Mouse (Mus musculus) kidney, embryonic 14.5 days (tissue): ENCODE results near the gene Gtpbp4. TPM values are rescaled to one million over a fixed set of nuclear protein-coding genes. Genes with fewer than 3 reads are reported as not detected.

Experiments used
- ATAC-seq: fragments of 200-750 bp; cut with Nextera tagmentation; 2 replicates; pipeline ENCODE4 v1.8.0; 2017; ENCODE audit warnings: moderate number of reproducible peaks, mild to moderate bottlenecking, moderate TSS enrichment, moderate library complexity; ENCODE audit not compliant: low FRiP score, low TSS enrichment
- H3K27ac ChIP-seq: fragments of 300-500 bp; sonication (generic); 2 replicates; pipeline ENCODE4 v1.5.1; 2014; ENCODE audit warnings: low read depth, mild to moderate bottlenecking, low read length, moderate library complexity, mixed read lengths
- H3K27me3 ChIP-seq: fragments of 300-500 bp; sonication (generic); 2 replicates; pipeline ENCODE4 v1.6.1; 2014; ENCODE audit warnings: mild to moderate bottlenecking, low read length; ENCODE audit not compliant: control insufficient read depth, insufficient read depth
- H3K36me3 ChIP-seq: fragments of 300-500 bp; sonication (generic); 2 replicates; pipeline ENCODE4 v1.6.1; 2014; ENCODE audit warnings: low read length, mixed read lengths; ENCODE audit not compliant: control insufficient read depth, insufficient read depth
- H3K4me1 ChIP-seq: fragments of 300-500 bp; sonication (generic); 2 replicates; pipeline ENCODE4 v1.6.1; 2014; ENCODE audit warnings: low read length, mixed read lengths; ENCODE audit not compliant: control insufficient read depth, insufficient read depth
- H3K4me2 ChIP-seq: fragments of 300-500 bp; sonication (generic); replicated peaks from 2 replicates; pipeline ENCODE4 v1.6.1; 2014; ENCODE audit warnings: low read depth, mild to moderate bottlenecking, low read length
- H3K4me3 ChIP-seq: fragments of 300-500 bp; sonication (generic); 2 replicates; pipeline ENCODE4 v1.5.1; 2014; ENCODE audit warnings: mild to moderate bottlenecking, low read length
- H3K9ac ChIP-seq: fragments of 300-500 bp; sonication (generic); 2 replicates; pipeline ENCODE4 v1.6.1; 2014; ENCODE audit warnings: low read depth, mild to moderate bottlenecking, low read length, moderate library complexity
- H3K9me3 ChIP-seq: fragments of 300-500 bp; sonication (generic); 2 replicates; pipeline ENCODE4 v1.6.1; 2016; ENCODE audit warnings: low read length; ENCODE audit not compliant: control insufficient read depth
- WGBS: fragments of 180-500 bp; shearing (Covaris S2); extraction: QIAGEN DNeasy Blood & Tissue Kit; methylation state at CpG from one replicate; pipeline ENCODE4 v1.1.7; 2014; 5-methylcytosine and 5-hydroxymethylcytosine counted together
- polyA plus RNA-seq: library from polyadenylated mRNA; unstranded; fragments of >200 nt; fragmentation: Nextera tagmentation; extraction: Ambion mirVana; gene quantifications from 2 replicates; pipeline ENCODE4 v1.2.1, GENCODE M21; 2014

Gene Gtpbp4
- polyA plus RNA-seq, 1 experiment from 2014 or later = 102 TPM

GRCm38 (mm10) chr13:9021556-9021955, 25.7 kb upstream of the Gtpbp4 start:
- H3K4me3 ChIP-seq = no peak overlapping the region
- no peak overlapping the region for H3K9ac ChIP-seq
- H3K27me3 ChIP-seq = no peaks in the 10 kb centered on the region
- H3K36me3 ChIP-seq = no peaks in the 10 kb centered on the region
- no peaks in the 10 kb centered on the region for H3K9me3 ChIP-seq
- no peaks in the 10 kb centered on the region for H3K4me1 ChIP-seq
- H3K27ac ChIP-seq = no peak overlapping the region
- WGBS = 77% methylated on average over 7 of the region's 7 CpGs
- no peak overlapping the region for H3K4me2 ChIP-seq
- no peak for ATAC-seq

- no peak overlapping the region for H3K27ac ChIP-seq
- no peaks in the 10 kb centered on the region for H3K9me3 ChIP-seq
- no peak overlapping the region for H3K9ac ChIP-seq
- no peak overlapping the region for H3K4me3 ChIP-seq
- no peaks in the 10 kb centered on the region for H3K4me1 ChIP-seq
- no peak overlapping the region for H3K4me2 ChIP-seq
- 83% methylated on average over 4 of the region's 4 CpGs for WGBS
- ATAC-seq = no peak
- no peaks in the 10 kb centered on the region for H3K27me3 ChIP-seq
- H3K36me3 ChIP-seq = no peaks in the 10 kb centered on the region
Measured at GRCm38 (mm10) chr13:9019713-9020112, 23.8 kb upstream of the Gtpbp4 start.

- Histone ChIP-seq H3K27ac (no peak overlapping the region), H3K27me3 (no peaks in the 10 kb centered on the region), H3K36me3 (no peaks in the 10 kb centered on the region), H3K9me3 (no peaks in the 10 kb centered on the region), H3K9ac (no peak overlapping the region), H3K4me3 (no peak overlapping the region), H3K4me2 (no peak overlapping the region), H3K4me1 (no peaks in the 10 kb centered on the region)
- 65% methylated on average over 2 of the region's 2 CpGs for WGBS
- no peak for ATAC-seq
Measured at GRCm38 (mm10) chr13:9018974-9019587, 23.2 kb upstream of the Gtpbp4 start.

- H3K36me3 ChIP-seq = no peaks in the 10 kb centered on the region
- H3K9ac ChIP-seq = no peak overlapping the region
- no peak overlapping the region for H3K27ac ChIP-seq
- WGBS = 12% methylated on average over 8 of the region's 8 CpGs
- H3K4me2 ChIP-seq = no peak overlapping the region
- no peak for ATAC-seq
- H3K9me3 ChIP-seq = no peaks in the 10 kb centered on the region
- no peaks in the 10 kb centered on the region for H3K27me3 ChIP-seq
- H3K4me3 ChIP-seq = no peak overlapping the region
- no peaks in the 10 kb centered on the region for H3K4me1 ChIP-seq
Measured at GRCm38 (mm10) chr13:9017190-9017589, 21.3 kb upstream of the Gtpbp4 start.

- ATAC-seq = no peak
- Histone ChIP-seq H3K27ac (no peak overlapping the region), H3K9ac (no peak overlapping the region), H3K4me3 (no peak overlapping the region), H3K9me3 (no peaks in the 10 kb centered on the region), H3K4me2 (no peak overlapping the region), H3K27me3 (no peaks in the 10 kb centered on the region), H3K36me3 (no peaks in the 10 kb centered on the region), H3K4me1 (no peaks in the 10 kb centered on the region)
- WGBS = 16% methylated on average over 3 of the region's 3 CpGs
Measured at GRCm38 (mm10) chr13:9014431-9014830, 18.5 kb upstream of the Gtpbp4 start.

GRCm38 (mm10) chr13:9013483-9013882, 17.6 kb upstream of the Gtpbp4 start:
- no peaks in the 10 kb centered on the region for H3K27me3 ChIP-seq
- no peak overlapping the region for H3K4me2 ChIP-seq
- WGBS = 80% methylated on average over 1 of the region's 1 CpGs
- no peak overlapping the region for H3K9ac ChIP-seq
- H3K9me3 ChIP-seq = no peaks in the 10 kb centered on the region
- no peak overlapping the region for H3K4me3 ChIP-seq
- no peak overlapping the region for H3K27ac ChIP-seq
- no peaks in the 10 kb centered on the region for H3K36me3 ChIP-seq
- ATAC-seq = no peak
- H3K4me1 ChIP-seq = no peaks in the 10 kb centered on the region

- Histone ChIP-seq H3K36me3 (no peaks in the 10 kb centered on the region), H3K27me3 (no peaks in the 10 kb centered on the region), H3K9me3 (no peaks in the 10 kb centered on the region), H3K9ac (no peak overlapping the region), H3K27ac (no peak overlapping the region), H3K4me2 (no peak overlapping the region), H3K4me3 (no peak overlapping the region), H3K4me1 (no peaks in the 10 kb centered on the region)
- WGBS = 62% methylated on average over 12 of the region's 12 CpGs
- ATAC-seq = peak; percentile 89
Measured at GRCm38 (mm10) chr13:9011596-9012350, 15.9 kb upstream of the Gtpbp4 start.

GRCm38 (mm10) chr13:9003306-9003705, 7.4 kb upstream of the Gtpbp4 start:
- ATAC-seq = no peak
- 74% methylated on average over 2 of the region's 2 CpGs for WGBS
- Histone ChIP-seq H3K9me3 (no peaks in the 10 kb centered on the region), H3K4me3 (no peak overlapping the region), H3K4me2 (no peak overlapping the region), H3K27me3 (no peaks in the 10 kb centered on the region), H3K4me1 (no peaks in the 10 kb centered on the region), H3K9ac (no peak overlapping the region), H3K27ac (no peak overlapping the region), H3K36me3 (no peaks in the 10 kb centered on the region)

GRCm38 (mm10) chr13:8999464-8999863, 3.6 kb upstream of the Gtpbp4 start:
- H3K27me3 ChIP-seq = no peaks in the 10 kb centered on the region
- 91% methylated on average over 8 of the region's 8 CpGs for WGBS
- no peak overlapping the region for H3K27ac ChIP-seq
- H3K4me1 ChIP-seq = peaks cover 6% of the 10 kb centered on the region
- no peak overlapping the region for H3K4me3 ChIP-seq
- no peak overlapping the region for H3K9ac ChIP-seq
- H3K36me3 ChIP-seq = no peaks in the 10 kb centered on the region
- no peak overlapping the region for H3K4me2 ChIP-seq
- ATAC-seq = no peak
- no peaks in the 10 kb centered on the region for H3K9me3 ChIP-seq
